Mouse (Mus musculus) limb, embryonic 14.5 days (tissue): ENCODE measurements around the gene Adam10. TPM values are rescaled to one million over a fixed set of nuclear protein-coding genes. Genes with fewer than 3 reads are reported as not detected.
A peak's percentile ranks its signal among the peaks of the same experiment; 100 is the strongest.

Source experiments
- ATAC-seq: fragments of 200-750 bp; cut with Nextera tagmentation; 2 replicates; pipeline ENCODE4 v1.8.0; 2017; ENCODE audit warnings: low read depth, moderate number of reproducible peaks, moderate TSS enrichment; ENCODE audit not compliant: low FRiP score
- DNase-seq: peaks from one replicate; pipeline ENCODE4 v3.0.0-alpha.2; 2015; ENCODE audit warnings: low spot score
- H3K27ac ChIP-seq: fragments of 300-500 bp; sonication (generic); replicated peaks from 2 replicates; pipeline ENCODE4 v1.5.1; 2014; ENCODE audit warnings: low read depth, mild to moderate bottlenecking, low read length, moderate library complexity, mixed read lengths
- H3K27me3 ChIP-seq: fragments of 300-500 bp; sonication (generic); 2 replicates; pipeline ENCODE4 v1.6.1; 2014; ENCODE audit warnings: low read length, mixed read lengths; ENCODE audit not compliant: control insufficient read depth, insufficient read depth
- H3K36me3 ChIP-seq: fragments of 300-500 bp; sonication (generic); 2 replicates; pipeline ENCODE4 v1.6.1; 2014; ENCODE audit warnings: mild to moderate bottlenecking, low read length, moderate library complexity, mixed read lengths; ENCODE audit not compliant: control insufficient read depth, insufficient read depth
- H3K4me1 ChIP-seq: fragments of 300-500 bp; sonication (generic); 2 replicates; pipeline ENCODE4 v1.6.1; 2014; ENCODE audit warnings: antibody characterized with exemption, low read length, mixed read lengths; ENCODE audit not compliant: control insufficient read depth, insufficient read depth
- H3K4me2 ChIP-seq: fragments of 300-500 bp; sonication (generic); replicated peaks from 2 replicates; pipeline ENCODE4 v1.6.1; 2014; ENCODE audit warnings: low read depth, mild to moderate bottlenecking, low read length, moderate library complexity; ENCODE audit not compliant: severe bottlenecking
- H3K4me3 ChIP-seq: fragments of 300-500 bp; sonication (generic); replicated peaks from 2 replicates; pipeline ENCODE4 v1.5.1; 2014; ENCODE audit warnings: low read length
- H3K9ac ChIP-seq: fragments of 300-500 bp; sonication (generic); 2 replicates; pipeline ENCODE4 v1.6.1; 2014; ENCODE audit warnings: mild to moderate bottlenecking, low read depth, low read length, moderate library complexity; ENCODE audit not compliant: severe bottlenecking
- H3K9me3 ChIP-seq: fragments of 300-500 bp; sonication (generic); 2 replicates; pipeline ENCODE4 v1.6.1; 2016; ENCODE audit warnings: low read length; ENCODE audit not compliant: control insufficient read depth
- POLR2A ChIP-seq: fragments of 200-500 bp; IDR thresholded peaks from 2 replicates; pipeline ENCODE4 v1.8.0; 2012; ENCODE audit warnings: inconsistent platforms, mild to moderate bottlenecking, moderate library complexity, borderline replicate concordance; ENCODE audit not compliant: insufficient read depth, insufficient read length; ENCODE audit errors: extremely low read depth
- WGBS: fragments of 180-500 bp; shearing (Covaris S2); extraction: QIAGEN DNeasy Blood & Tissue Kit; methylation state at CpG from one replicate; pipeline ENCODE4 v1.1.7; 2014; 5-methylcytosine and 5-hydroxymethylcytosine counted together
- polyA plus RNA-seq, 2 experiments: library from polyadenylated mRNA; depleted of rRNA in 1 of 2; stranded (reverse) in 1 of 2; unstranded in 1 of 2; fragments of >200 nt; fragmentation: Nextera tagmentation in 1 of 2; extraction: Ambion mirVana in 1 of 2; gene quantifications; 2 replicates each; pipeline versions ENCODE4 v1.2.1 to v1.2.3; 2012 to 2014

Adam10 gene
- polyA plus RNA-seq, 2 experiments: 41.3 to 58.2 TPM

DNA sequence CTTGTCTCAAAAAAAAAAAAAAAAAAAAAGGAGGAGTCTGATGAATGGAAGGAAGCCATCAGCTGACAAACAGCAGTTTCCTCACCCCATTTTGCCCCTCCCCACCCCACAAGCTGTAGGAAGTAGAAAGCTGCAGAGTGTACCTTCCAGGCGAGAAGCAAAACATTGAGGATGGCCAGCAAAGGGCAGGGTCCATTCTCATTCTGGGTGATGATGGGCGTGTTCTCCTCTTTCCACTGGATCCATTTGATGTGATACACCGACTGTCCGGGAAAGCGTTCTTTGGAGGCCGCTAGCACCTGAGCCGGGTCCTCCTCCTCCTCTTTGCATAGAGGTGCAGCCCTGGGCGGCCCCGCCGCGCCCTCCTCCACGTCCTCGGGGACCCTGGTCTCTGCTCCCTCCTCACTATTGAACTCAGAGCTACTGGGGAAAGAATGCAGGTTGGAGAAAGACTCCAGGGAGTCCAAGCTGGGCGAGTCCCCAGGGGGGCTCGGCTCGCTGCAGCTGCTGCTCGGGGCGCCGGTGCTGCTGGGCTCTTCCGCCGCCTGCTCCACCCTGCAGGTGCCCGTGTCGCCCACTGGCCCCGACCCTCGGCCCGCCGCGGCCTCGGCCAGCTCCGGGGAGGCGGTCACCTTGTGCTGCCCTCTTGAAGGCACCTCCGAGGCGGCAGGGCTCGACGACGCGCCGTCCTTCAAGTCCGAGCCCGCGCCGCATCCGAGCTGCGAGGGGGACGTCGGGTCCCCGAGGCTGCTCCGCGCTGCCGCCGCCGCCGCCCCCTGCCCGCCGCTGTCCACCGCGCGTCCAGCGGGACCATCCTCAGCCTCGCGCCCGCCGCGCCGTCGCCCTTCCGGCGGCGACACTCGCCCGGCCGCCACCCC lies 22.4 kb upstream of the Adam10 start, which contains the start of gene Gm10642:
Gene Gm10642 (plus strand): TSS at position 122 of the 878 bp plus-strand sequence.
- no peak for TF ChIP-seq POLR2A
- no peaks in the 10 kb centered on the region for H3K27me3 ChIP-seq
- H3K9me3 ChIP-seq: no peaks in the 10 kb centered on the region
- DNase-seq (peak; percentile 23), ATAC-seq (0 out of 2 replicates have a peak, but pooled peaks have one; percentile 4)
- H3K4me1 ChIP-seq: peaks cover 12% of the 10 kb centered on the region; the same call in 1 of the 2 replicates
- H3K4me3 ChIP-seq: peak within 1 kb of the TSS; percentile 87
- peak within 1 kb of the TSS; percentile 82 for H3K9ac ChIP-seq
- H3K36me3 ChIP-seq: no peaks in the 10 kb centered on the region
- WGBS: 2% methylated on average over 26 of the region's 72 CpGs
- peak within 1 kb of the TSS; percentile 88 for H3K27ac ChIP-seq
- peak within 1 kb of the TSS; percentile 88 for H3K4me2 ChIP-seq

GRCm38 (mm10) chr9:70657013-70657967 lies 21.5 kb upstream of the Adam10 start, which contains the start of gene Mindy2:
Mindy2 (minus strand) TSS chr9:70657174.
- DNase-seq: peak; percentile 95
- H3K9ac ChIP-seq: peak within 1 kb of the TSS; percentile 82

GRCm38 (mm10) chr9:70658266-70658665 lies 20.5 kb upstream of the Adam10 start:
- Histone ChIP-seq H3K9ac (no peak overlapping the region), H3K9me3 (no peaks in the 10 kb centered on the region), H3K4me1 (peaks cover 12% of the 10 kb centered on the region; the same call in 1 of the 2 replicates), H3K4me3 (no peak overlapping the region), H3K27me3 (no peaks in the 10 kb centered on the region), H3K36me3 (no peaks in the 10 kb centered on the region), H3K27ac (no peak overlapping the region), H3K4me2 (no peak overlapping the region)
- ATAC-seq (no peak), DNase-seq (no peak)
- no peak for TF ChIP-seq POLR2A
- WGBS: 75% methylated on average over 2 of the region's 2 CpGs

More at GRCm38 (mm10) chr9:70657013-70657967, 21.5 kb upstream of the Adam10 start, which contains the start of gene Mindy2:
- H3K4me3 ChIP-seq: peak within 1 kb of the TSS; percentile 87
- H3K9me3 ChIP-seq: no peaks in the 10 kb centered on the region
- H3K4me1 ChIP-seq: peaks cover 12% of the 10 kb centered on the region; the same call in 1 of the 2 replicates
- peak; percentile 99 for ATAC-seq
- no peaks in the 10 kb centered on the region for H3K27me3 ChIP-seq
- H3K36me3 ChIP-seq: no peaks in the 10 kb centered on the region
- WGBS: 2% methylated on average over 65 of the region's 67 CpGs
- H3K4me2 ChIP-seq: peak within 1 kb of the TSS; percentile 88
- peak within 1 kb of the TSS; percentile 88 for H3K27ac ChIP-seq
- TF ChIP-seq POLR2A: peak; percentile 90; the same call in 1 of the 2 replicates

- Histone ChIP-seq H3K4me3 (no peak overlapping the region), H3K36me3 (no peaks in the 10 kb centered on the region), H3K9ac (no peak overlapping the region), H3K27ac (no peak overlapping the region), H3K4me1 (no peaks in the 10 kb centered on the region), H3K27me3 (no peaks in the 10 kb centered on the region), H3K4me2 (no peak overlapping the region), H3K9me3 (no peaks in the 10 kb centered on the region)
- WGBS: 68% methylated on average over 4 of the region's 4 CpGs
- DNase-seq (no peak), ATAC-seq (no peak)
- no peak for TF ChIP-seq POLR2A
These were observed 13.9 kb upstream of the Adam10 start for GRCm38 (mm10) chr9:70664847-70665246.
